Mouse (Mus musculus) spleen, adult 12 weeks (tissue): ENCODE measurements around the gene Sobp.

Source experiments
- DNase-seq: peaks from one replicate; pipeline ENCODE4 v3.0.0; 2022; ENCODE audit warnings: low spot score

The Sobp gene

DNA sequence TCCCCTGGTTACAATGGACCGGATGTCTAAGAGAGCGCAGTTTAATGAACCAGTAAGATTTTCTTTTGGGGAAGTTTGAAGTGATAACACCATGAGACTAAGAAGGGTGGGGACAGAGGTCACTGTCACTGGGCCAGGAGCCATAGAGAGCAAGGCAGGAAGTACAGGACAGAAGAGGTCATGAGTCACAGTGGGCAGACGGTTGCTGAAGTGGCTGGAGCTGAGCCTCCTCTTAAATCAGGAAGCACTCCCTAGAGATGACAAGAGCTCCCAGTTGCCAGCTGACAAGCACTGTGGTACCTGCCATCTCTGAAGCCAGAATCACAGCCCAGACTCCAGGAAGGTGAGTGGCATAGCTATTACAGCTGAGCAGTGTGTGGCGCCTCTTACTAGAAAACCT, 139.5 kb downstream of the Sobp start:
- no peak for DNase-seq

DNA sequence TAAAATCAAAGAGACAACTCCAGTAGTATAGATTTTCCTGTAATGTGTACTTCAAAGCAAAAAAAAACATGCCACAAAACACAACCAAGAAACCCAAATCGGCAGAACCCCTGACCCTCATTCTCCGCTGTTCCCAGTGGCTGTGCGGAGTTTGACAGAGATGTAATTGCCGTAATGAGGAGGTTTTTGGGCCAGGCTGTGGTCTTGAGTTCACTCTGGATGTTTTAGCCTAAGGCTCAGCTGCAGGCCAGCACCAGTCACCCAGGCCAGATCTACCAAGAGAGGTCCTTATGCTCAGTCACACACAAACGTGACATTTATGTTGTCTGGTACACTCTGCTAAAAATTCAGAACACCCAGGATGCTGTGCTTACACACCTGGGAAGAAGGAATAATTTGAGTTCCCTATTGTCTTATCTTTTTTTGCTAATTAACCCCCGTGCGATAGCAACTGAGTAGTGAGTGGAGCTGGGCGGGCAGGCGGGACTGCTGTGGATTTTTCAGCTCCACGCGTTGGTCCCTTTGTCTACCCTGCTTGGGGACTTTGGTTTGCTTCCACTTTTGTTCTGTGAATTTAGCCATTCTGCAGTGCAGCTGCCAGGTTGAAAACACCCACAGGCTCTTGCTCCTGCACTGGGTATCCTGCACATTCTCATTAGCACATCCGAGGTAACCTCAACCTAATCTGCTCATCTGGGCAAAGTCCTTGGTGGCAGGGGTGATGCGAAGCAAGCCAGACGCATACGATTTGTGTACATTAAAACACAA, 140.7 kb downstream of the Sobp start:
- DNase-seq: no peak

DNA sequence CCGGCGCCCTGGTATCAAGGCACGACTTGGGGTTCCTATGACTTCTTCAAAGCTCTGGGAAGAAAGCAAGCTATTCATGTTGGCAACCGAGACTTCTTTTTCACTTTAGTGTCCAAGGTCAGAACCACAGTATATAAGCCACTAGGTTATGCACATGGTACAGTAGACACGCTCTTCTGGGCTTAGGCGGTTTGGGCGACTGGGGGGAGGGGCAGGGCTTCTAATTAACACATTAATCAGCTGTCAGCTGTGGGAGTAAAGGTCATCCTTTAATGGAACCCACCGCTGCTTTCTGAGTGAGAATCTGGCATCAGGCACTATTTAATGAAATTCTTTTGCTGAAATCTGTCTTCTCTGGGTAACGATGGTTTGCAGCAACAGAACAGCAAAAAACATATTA, 147.3 kb downstream of the Sobp start:
- no peak for DNase-seq

DNA sequence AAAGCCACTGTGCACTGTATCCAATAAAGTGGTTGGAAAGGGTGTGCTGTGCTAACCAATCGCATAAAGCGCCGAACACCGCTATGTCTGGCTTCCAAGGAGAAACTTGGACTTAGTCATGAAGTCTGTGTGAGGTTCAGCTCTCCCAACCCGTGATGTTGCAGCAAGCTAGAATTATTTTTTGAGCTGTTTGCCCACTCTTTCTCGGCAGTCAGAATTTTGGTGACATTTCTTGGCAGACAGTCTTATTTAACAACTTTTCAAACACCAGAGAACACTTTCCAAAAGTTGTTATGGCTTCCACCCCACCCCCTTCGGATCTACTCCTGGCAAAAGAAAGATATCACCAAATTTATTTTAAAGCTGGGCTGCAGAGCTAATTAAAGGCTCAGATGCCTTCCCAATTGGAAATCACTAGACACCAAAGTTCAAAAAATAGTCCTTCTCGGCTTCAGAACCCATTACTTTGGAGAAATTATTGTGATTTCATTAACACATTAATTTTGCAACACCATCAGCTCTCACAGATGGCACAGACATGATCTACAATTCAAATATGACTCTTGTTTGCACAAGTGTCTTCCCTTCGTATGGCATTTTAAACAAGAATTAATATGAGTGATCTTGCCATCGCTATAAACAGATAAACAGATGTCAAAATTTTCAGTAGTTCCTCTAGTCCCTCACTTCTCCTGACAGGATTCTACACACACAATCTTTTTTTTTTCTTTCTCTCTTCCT, 150.7 kb downstream of the Sobp start:
- no peak for DNase-seq

DNA sequence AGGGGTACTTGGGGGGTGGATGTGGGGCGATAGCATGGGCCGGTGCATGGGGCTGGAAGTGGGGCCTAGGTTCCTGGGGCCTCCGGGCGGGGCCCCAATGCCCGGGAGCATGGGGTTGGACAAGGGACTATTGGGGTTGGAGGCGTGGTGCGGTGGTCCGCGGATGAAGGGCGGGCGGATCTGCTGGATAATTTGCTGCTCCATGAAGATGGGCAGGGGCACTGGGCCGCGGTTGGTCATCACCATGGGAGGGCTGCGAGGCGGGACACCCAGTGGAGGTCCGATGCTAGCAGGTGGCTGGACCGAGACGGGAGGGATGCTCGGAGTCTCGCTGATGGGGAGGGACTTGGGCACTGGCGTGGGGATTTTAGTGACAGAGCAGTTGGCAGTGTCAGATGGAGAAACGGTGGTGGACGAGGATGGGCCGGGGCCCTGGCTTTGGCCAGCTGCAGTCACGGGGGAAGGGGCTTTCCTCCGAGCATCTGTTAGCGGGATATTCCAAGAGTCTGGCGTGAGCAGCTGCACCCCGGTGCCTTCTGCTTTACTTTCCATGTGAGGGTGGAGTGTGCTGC, 152.1 kb downstream of the Sobp start:
- no peak for DNase-seq

DNA sequence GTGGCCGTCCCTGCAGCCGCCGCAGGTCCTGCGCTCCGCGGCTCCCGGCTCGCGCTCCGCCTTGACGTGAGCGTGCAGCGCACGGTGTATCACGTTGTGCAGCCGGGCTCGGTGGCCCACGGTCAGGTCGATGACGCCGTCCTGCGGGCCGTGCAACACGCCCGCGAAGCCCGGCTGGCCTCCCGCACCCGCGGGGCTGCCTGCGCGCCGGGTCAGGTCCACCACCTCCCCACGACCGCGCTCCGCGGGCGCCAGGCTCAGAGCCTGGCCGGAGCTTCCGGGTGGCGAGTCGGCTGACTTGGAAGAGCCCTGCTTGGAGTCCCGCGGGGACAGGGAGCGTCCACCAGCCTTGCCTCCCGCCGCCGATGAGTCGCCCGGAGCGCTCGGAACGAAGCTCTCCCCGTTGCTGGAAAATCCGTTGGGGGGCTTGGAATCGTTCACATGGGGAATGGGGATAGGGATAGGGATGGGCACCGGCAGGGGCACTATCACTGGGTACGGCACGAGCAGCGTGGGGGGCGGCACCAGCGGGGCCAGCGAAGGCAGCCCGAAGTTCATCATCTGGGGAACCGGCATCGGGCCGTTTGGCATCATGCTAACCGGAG, 152.7 kb downstream of the Sobp start:
- no peak for DNase-seq

DNA sequence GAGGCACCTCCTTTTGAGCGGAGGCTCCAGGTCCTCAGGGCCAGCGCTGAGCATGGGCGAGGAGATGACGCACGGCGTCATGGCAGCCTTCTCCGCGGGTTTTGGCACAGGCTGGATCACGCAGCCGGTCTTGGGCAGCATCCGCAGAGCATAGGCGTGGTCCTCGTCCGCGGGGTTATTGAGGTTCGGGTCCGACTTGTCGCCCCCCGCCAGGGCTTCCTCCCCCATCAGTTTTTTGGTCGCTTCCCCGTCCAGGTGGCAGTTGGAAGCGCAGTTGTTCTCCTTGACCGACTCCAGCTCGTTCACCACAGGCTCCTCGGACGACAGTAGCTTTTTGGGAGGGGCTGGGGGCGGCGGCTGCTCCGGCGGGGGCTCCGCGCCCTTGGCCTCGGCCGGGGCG, 153.3 kb downstream of the Sobp start:
- DNase-seq: no peak

DNA sequence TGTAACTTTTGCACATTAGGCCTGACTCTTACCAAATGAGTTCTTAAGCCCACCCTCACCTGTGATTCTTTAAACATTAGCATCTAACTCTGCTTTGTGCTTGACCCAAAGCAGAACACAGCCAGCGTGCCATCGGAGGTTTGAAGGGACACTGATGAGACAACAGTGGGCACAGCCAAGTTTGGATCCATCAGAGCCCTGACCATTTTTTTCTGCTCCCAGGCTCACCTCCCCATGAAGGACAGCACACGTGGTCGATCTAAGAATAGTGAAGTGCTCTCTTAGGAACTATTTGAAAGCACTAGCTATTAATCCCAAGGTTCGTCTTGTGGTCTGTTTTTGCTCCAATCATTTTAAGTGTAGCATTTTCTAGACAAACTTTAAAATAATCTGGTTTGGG, 159.5 kb downstream of the Sobp start:
- DNase-seq: no peak

DNA sequence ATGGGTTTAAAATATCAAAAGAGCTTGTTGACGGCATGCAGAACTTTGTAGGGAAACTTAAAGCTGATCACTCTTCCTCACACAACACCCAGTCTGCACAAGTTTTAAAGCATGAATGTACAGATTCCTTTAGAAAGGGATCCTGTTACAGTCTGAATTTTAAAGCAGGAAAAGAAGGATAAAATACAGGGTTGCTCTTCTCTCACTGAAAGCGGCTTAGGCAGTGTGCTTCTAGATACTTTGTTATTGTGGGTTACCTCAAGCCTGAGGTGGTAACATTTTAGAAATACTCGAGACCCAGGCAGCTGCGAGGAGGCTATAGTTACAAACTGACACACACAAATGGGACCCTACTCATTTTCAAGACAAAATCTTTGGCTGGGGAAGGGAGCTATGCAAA, 160.0 kb downstream of the Sobp start:
- DNase-seq: no peak

DNA sequence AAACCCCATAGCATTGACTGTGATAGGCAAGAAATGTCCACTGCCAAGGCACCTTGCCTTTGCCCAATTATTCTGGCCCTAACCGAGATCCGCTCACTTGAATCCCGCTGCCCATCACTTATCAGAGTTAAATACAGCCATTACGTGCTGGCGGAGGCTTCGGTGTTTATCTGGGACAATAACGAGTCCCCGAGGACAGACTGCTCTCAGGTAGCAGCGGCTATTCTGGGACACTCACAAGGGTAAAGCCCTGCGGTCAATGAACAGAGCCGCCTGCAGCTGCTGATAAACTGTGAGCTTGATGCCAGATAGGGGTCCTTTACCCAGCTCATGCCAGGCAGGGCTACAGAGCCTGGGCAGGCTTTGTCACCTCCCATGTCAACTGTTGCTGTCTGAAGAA, 166.2 kb downstream of the Sobp start:
- no peak for DNase-seq

DNA sequence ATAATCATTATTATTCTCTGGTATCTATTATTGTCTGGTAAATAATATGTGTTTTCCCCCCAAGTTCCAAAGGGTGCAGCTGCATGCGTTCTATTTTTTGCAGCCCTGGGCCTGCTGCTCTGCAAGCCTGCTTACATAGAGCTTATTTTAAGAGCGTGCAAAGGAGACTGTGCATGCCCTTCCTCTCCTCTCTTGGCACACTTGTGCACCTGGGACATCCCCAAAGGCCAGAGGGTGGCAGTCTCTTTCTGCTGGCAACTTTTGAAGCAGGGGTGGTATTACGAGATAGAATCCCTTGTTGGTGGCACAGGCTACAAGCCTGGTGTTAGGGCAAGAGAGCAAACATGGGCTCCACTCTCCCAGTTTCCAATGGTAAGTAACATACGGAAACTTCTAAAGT, 167.8 kb downstream of the Sobp start:
- DNase-seq: no peak

DNA sequence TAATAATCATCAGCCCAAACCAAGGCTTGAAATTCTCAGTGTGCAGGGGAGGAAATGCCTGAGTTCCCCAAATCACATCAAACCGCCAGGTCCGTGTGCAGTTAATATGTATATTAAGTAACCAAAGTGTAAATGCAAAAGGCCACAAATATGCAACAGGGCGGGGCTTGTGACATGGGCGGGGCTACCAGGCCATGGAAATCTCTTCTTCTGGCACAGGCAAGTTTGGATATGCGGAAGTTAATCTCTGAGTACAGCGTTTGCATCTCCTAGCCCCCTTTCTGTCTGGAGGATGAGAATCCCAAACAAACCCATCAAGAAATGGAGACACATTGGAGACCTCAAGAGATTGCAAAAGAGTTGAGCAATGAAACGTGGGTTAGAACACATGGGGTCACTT, 168.7 kb downstream of the Sobp start:
- DNase-seq: no peak

DNA sequence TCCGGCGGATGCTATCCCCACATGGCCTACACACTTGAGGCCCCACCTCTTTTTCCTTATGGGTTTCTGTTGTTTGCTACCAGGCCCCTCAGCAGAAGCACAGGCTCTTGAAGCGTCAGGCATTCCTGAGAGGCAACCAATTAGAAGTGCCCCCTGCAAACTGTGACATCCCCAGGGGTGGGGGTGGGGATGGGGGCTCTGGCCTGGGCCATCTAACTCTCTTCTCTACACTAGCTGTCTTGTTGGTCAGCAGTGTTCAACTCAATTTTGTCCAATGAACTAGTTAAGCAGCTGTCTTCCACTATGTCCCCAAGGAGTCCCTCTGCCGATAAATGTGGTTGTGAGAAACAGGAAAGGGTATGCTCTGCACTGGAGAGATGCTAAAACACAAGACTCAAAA, 169.3 kb downstream of the Sobp start:
- no peak for DNase-seq

DNA sequence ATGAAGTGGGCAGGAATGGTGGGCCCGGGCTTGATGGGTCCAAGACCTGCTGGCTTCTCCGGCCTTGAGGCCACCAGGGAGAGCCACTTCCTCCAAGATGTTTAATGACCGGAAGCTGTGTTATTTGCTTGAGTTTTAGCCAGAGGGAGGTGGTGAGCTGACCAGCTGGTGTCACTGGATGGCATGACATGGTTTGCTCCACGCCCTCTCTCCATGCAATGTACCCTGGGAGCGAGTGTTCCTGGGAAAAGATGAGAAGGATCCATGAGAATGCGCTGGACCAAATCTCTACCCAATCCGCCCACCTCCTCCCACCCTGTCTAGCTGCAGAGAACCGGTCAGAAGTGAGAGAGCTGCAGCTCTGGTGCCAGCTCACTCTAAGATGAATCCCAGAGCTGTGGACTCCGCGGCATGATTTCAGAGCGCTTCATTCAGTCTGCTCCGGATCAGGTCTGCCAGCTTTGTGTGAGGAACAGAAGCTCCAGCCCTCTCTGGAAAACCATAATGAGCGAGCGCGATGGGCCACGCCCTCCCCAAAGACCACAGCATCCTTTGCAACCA, 170.1 kb downstream of the Sobp start:
- no peak for DNase-seq

DNA sequence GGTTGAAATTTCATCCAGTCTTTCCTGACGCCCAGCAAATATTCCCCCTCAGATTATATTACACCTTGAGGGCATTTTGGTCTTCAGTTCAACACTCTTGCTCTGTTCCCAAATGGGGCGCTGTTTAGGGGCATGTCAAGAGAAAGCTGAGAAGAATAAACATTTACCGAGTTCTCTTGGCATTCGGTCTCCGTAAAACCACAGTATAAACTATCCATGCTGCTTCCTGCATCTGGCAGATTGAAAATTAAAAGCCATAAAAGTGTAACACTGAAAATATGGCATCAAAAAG, 170.9 kb downstream of the Sobp start:
- DNase-seq: no peak

DNA sequence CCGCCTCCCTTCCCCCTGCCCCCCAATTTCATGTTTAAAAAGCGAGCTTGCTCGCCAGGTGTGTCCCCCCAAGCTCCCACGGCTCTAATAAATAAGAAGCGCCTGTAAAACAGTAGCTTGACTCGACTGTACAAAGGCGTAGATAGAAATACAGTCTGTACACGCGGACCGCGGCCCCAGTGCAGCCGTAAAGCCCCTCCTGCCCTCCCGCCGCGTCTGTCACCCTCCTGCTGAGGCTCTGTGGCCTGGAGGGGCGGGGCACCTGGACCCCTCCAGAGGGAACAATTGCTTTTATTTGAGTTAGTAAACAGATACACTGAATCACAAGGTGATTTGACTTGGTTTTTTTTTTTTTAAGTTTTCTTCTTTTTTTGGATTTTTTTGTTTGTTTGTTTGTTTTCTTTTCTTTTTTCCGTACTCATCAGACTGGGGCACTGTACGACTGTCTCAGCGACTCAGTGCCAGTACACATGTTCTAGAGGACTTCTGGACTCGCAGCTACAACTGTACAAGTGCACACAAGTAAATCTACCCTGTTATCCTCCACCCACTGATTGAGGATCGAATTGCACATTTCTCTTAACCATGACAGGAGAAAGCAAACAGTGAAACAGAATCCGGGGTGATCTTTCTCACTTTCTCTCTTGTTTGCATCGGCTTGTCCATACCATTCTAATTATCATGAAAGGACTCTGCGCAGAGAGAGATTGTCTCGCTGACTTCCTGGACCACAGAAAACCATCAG, 171.4 kb downstream of the Sobp start:
- DNase-seq: no peak

DNA sequence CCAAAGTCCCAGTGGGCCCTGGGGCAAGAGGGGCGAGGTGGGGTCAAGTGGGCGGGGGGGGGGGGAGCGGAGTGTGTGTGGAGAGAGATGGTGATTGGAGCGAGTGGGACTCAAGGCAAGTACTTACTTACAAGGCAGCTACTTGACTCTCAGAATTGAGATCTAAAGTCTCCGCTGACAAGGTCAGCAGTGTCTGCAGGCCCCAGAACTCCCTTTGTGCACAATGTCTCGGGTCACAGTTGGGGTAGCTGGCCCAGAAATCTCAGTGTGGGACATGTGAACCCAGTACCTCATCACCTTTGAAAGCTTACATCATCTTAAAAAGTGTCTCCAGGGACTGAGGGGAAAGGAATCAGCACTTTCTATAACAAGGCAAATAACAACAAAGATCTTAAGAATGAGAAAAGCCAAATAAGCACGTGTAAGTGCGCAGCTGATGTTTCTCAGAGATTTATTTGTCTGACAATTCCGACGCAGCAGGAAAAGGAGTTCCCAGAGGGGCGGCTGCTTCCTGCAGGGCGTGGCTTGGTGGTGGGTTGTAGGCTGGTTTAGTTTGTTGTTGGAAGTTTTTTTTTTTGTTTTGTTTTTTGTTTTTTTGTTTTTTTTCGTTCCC, 172.2 kb downstream of the Sobp start:
- no peak for DNase-seq

DNA sequence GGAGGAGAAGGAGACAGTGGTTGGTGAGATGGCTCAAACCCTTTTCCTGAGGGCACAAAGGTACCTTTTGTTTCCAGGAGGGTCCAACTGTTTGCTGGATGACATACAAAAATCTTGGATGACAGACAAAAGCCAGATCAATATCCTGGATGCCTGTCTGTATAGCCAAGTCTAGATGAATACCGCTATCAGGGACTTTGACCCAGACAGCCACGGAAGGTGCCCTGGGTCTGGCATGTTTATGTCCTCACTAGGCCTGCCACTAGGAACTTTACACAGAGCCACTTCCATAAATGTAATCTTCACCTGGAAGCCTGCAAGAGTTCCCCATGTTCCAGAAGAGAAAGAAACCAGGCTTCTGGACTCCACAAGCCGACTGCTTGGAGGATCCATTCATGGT, 172.9 kb downstream of the Sobp start:
- no peak for DNase-seq

DNA sequence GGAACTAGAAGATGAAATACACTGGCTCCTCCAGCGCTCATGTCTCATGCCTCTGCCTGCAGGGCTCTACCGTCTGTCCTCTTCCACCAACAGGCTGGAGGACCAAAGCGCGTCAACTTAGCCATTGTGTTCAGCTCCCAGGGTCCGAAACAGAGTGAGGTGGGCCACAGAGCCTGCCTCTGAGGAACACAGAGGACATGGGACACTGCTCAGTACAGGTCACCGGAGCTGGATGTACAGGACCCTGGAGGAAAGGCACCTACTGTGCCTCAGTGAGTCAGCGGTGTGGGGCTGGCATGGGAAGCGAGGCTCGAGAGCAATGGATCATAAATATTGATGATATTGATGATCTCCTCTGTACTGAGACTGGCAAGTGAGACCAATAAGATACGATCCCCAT, 175.0 kb downstream of the Sobp start:
- DNase-seq: no peak

DNA sequence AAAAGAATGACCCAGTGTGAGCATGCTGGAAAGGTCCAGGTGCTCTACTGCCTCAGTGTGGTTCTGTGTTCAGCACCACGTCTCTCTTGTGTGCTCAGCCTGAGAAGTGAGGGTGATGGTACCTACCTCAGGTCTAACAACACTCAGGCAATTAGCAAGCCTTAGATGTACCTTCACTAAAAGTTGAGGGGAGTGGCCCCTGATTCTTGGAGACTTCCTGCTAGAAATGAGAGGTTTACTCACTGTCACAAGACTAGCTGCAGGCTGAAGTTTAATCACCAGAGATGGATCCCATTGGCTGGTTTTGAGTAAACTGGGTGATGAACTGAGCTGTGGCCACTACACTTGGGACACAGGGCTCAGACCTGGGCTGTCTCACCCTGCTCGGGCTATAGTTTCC, 177.1 kb downstream of the Sobp start:
- DNase-seq: no peak

DNA sequence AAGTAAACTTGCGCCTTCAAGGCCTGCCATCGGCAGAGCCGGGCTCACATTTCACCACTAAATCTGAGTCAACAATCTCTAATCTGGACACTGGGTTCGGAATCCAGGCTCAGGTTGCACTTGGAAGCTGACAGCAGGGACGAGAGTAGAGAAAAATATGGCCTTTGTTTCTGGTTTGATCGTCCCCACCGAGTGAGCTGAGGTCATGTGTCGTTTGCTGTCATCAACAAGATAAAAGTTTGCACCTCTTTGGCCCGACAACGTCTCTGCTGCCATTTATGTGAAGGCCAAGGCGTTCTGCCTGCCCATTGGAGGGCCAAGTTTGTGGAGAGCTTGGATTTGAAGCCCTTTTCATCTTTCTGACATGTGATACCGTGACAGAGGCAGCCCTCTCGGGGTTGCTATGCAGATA, 178.8 kb downstream of the Sobp start:
- DNase-seq: no peak

DNA sequence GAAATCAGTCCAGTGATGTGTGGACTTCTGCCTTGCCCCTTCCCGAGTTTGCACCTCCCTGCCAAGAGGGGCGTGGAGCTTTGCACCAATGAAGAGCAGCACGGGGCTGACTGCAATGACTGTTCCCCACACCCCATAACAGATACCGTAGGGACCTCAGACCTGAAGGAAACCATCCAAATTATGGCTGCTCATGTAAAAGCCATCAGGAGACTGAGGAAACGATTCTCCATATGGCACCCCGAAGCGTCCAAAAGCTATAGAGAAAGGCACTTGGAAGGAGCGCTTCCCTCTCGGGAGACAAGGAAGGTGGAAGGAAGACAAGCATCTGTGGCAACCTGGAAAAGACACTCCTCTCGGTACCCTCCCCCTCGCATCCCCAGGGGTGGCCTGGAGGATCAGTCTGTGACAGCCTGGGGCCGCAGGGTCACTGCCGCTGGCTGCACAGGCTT, 180.0 kb downstream of the Sobp start:
- DNase-seq: no peak
